Mouse (Mus musculus): ENCODE measurements at regions not wholly inside any gene's neighbourhood (a gene's known extent, or its start where the extent isn't known, plus 50 kb on each side); places are given as distances from the start of the nearest gene placed in this dataset.

DNA sequence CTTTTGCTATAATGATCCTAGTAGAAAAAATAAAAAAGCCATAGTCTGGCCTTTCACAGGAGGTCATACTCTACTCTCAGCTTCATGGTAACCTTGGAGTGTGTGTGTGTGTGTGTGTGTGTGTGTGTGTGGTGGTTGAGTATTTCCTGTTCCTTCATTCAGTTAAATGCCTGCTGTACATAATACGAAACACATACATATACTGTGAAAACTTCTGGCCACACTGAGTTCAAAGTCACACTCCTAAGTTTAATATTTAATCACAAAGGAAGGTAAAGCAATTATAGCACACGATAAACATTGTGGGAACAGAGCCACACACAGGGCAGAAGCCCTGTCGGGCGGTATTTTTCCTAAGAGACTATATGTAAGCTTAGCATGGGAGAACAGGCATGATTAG, 78.6 kb upstream of the Maf start:
- no peaks in the 10 kb centered on the region for H3K36me3 ChIP-seq (ENCODE audit: control insufficient read depth, insufficient read depth, low read length)
- no peaks in the 10 kb centered on the region for H3K27me3 ChIP-seq (ENCODE audit: control insufficient read depth, insufficient read depth, low read length)
- no peak for TF ChIP-seq CTCF (IDR thresholded peaks at IDR 0.05; ENCODE audit: control insufficient read depth, insufficient read depth, insufficient replicate concordance, low read depth, low read length)
- no peaks in the 10 kb centered on the region for H3K4me1 ChIP-seq (ENCODE audit: control insufficient read depth, insufficient read depth, low read length)
- no peak overlapping the region for H3K4me3 ChIP-seq (ENCODE audit: control insufficient read depth, low read depth, low read length)
- H3K27ac ChIP-seq (ENCODE audit: control insufficient read depth, insufficient read depth, low read depth, low read length), result no peak overlapping the region

DNA sequence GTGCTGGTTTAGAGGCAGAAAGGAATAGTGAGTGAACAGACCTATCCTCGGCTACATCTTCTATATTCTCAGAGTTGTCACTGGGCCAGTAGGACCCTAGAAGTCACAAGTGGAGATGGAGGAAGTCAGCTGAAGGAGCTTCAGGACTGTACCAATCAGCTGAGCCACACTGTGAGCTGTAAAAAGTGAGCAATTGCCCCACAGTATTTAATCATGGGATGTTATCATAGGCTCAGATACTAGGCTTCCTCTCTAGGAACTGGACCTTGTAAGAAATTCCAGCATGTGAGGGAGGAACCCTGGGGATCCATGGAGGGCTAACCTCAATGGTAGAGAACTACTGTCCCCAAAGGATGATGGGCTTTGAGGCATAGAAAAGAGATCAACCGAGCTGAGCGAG, 78.2 kb upstream of the Maf start:
- no peaks in the 10 kb centered on the region for H3K36me3 ChIP-seq (ENCODE audit: control insufficient read depth, insufficient read depth, low read length)

DNA sequence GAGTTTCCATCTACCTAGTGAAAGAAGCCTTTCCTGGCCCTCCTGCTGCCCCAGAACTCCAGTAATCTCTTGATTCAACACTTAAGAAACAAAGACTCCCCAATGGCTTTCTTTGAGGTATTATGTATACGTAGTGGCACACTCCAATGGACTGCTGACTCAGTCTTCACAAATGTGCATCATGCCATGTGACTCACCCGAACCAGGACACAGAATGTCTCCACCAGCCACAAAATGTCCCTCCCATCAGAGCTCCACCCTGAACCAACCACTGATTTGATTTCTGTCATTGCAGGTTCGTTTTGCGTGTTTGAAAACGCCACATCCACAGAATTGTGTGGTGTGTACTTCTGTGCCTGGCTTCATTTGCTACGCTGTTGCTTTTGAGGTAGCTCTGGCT, 75.8 kb upstream of the Maf start:
- Histone ChIP-seq H3K4me3 (ENCODE audit: control insufficient read depth, low read depth, low read length) (no peak overlapping the region), H3K27ac (ENCODE audit: control insufficient read depth, insufficient read depth, low read depth, low read length) (no peak overlapping the region), H3K4me1 (ENCODE audit: control insufficient read depth, insufficient read depth, low read length) (no peaks in the 10 kb centered on the region), H3K27me3 (ENCODE audit: control insufficient read depth, insufficient read depth, low read length) (no peaks in the 10 kb centered on the region), H3K36me3 (ENCODE audit: control insufficient read depth, insufficient read depth, low read length) (no peaks in the 10 kb centered on the region)
- TF ChIP-seq CTCF (IDR thresholded peaks at IDR 0.05; ENCODE audit: control insufficient read depth, insufficient read depth, insufficient replicate concordance, low read depth, low read length), result no peak

More for the DNA sequence above, 78.2 kb upstream of the Maf start:
- Histone ChIP-seq H3K27me3 (ENCODE audit: control insufficient read depth, insufficient read depth, low read length) (no peaks in the 10 kb centered on the region), H3K4me3 (ENCODE audit: control insufficient read depth, low read depth, low read length) (no peak overlapping the region), H3K4me1 (ENCODE audit: control insufficient read depth, insufficient read depth, low read length) (no peaks in the 10 kb centered on the region), H3K27ac (ENCODE audit: control insufficient read depth, insufficient read depth, low read depth, low read length) (no peak overlapping the region)
- TF ChIP-seq POLR2A (IDR thresholded peaks at IDR 0.05; ENCODE audit: control insufficient read depth, low read depth, low read length) (no peak), CTCF (IDR thresholded peaks at IDR 0.05; ENCODE audit: control insufficient read depth, insufficient read depth, insufficient replicate concordance, low read depth, low read length) (no peak)

GRCm38 (mm10) chr8:115778433-115778832, 70.8 kb upstream of the Maf start:
- no peak overlapping the region for H3K27ac ChIP-seq (ENCODE audit: control insufficient read depth, insufficient read depth, low read depth, low read length)
- no peaks in the 10 kb centered on the region for H3K36me3 ChIP-seq (ENCODE audit: control insufficient read depth, insufficient read depth, low read length)
- no peaks in the 10 kb centered on the region for H3K27me3 ChIP-seq (ENCODE audit: control insufficient read depth, insufficient read depth, low read length)
- no peaks in the 10 kb centered on the region for H3K4me1 ChIP-seq (ENCODE audit: control insufficient read depth, insufficient read depth, low read length)
- TF ChIP-seq CTCF (IDR thresholded peaks at IDR 0.05; ENCODE audit: control insufficient read depth, insufficient read depth, insufficient replicate concordance, low read depth, low read length) (no peak), POLR2A (IDR thresholded peaks at IDR 0.05; ENCODE audit: control insufficient read depth, low read depth, low read length) (no peak)
- no peak overlapping the region for H3K4me3 ChIP-seq (ENCODE audit: control insufficient read depth, low read depth, low read length)

DNA sequence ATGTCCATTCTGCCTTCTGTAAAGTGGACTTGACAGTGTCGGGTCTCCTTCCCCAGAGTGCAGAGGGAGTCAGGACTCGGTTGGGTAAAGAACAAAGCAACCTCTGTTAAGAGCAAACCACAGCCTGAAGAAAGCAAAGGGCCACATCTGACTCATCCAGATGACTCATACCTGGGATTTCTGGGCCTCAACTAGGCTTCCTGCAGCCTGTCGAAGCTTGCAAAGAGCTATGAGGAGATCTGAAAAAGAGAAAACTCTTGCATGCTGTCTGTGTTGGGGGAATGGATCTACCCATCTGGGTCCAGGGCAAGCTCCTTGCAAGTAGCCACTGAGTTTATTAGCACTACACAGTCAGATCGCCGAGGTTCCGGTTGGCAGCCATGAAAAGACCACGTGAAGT, 63.5 kb upstream of the Maf start:
- no peak for TF ChIP-seq POLR2A (IDR thresholded peaks at IDR 0.05; ENCODE audit: control insufficient read depth, low read depth, low read length)
- TF ChIP-seq CTCF (IDR thresholded peaks at IDR 0.05; ENCODE audit: control insufficient read depth, insufficient read depth, insufficient replicate concordance, low read depth, low read length), result no peak
- no peak overlapping the region for H3K27ac ChIP-seq (ENCODE audit: control insufficient read depth, insufficient read depth, low read depth, low read length)
- H3K36me3 ChIP-seq (ENCODE audit: control insufficient read depth, insufficient read depth, low read length), result no peaks in the 10 kb centered on the region
- H3K4me1 ChIP-seq (ENCODE audit: control insufficient read depth, insufficient read depth, low read length), result no peaks in the 10 kb centered on the region
- peak overlapping the region; percentile 64 for H3K4me3 ChIP-seq (ENCODE audit: control insufficient read depth, low read depth, low read length)
- no peaks in the 10 kb centered on the region for H3K27me3 ChIP-seq (ENCODE audit: control insufficient read depth, insufficient read depth, low read length)

DNA sequence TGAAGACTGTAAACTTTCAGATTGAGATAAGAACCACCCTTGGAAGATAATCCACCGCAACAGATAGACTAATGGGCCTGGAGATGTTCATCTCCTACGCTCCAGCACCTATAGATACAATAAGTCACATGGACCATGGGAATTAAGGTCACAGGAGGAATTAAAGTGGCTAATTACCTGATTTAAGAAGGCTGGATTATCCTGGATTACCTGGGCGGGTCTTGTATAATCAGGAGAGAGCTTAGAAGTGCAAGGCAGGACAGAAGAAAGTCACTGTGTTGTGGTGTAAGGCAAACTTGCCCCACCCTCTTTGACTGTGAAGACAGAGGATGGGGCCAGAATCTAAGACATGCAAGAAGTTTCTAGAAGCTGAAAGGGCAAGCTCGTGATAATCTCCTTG, 61.0 kb upstream of the Maf start:
- H3K36me3 ChIP-seq (ENCODE audit: control insufficient read depth, insufficient read depth, low read length), result no peaks in the 10 kb centered on the region
- TF ChIP-seq CTCF (IDR thresholded peaks at IDR 0.05; ENCODE audit: control insufficient read depth, insufficient read depth, insufficient replicate concordance, low read depth, low read length) (no peak), POLR2A (IDR thresholded peaks at IDR 0.05; ENCODE audit: control insufficient read depth, low read depth, low read length) (no peak)
- no peaks in the 10 kb centered on the region for H3K27me3 ChIP-seq (ENCODE audit: control insufficient read depth, insufficient read depth, low read length)

DNA sequence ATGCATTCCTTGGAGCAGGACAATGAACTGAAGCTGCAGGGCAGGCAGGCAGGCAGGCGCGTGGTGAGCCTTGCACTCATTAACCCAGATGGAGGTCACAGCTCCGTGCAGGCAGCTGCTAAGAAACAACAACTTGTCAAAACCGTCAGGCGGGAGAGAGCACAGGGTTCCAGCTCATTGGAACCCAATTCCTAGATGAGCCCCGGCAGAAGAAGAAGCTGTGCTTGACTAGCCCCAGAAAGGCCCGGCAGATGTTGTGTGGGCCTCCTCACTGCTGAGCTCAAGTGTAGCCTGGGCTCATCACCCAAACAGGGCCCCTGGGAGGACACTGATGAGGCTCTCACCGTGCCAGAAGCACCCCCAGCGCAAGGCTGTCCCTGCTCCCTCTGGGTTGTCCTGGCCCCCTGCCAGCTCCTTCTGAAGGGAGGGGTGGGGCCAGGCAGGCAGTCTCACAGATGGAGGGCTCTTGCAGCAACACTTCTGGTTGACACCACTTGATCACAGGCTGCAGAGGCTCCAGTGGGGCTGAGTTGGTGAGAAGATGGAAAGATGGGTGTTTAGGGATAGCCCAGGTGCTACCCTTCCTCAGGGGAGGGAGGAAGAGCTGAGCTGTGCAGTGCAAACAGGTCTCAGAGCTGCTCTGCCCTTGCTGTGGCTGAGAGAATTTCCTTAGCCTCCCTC, 58.8 kb upstream of the Maf start:
- H3K27ac ChIP-seq (ENCODE audit: control insufficient read depth, insufficient read depth, low read depth, low read length), result no peak overlapping the region
- H3K36me3 ChIP-seq (ENCODE audit: control insufficient read depth, insufficient read depth, low read length), result no peaks in the 10 kb centered on the region
- TF ChIP-seq POLR2A (IDR thresholded peaks at IDR 0.05; ENCODE audit: control insufficient read depth, low read depth, low read length) (no peak), CTCF (IDR thresholded peaks at IDR 0.05; ENCODE audit: control insufficient read depth, insufficient read depth, insufficient replicate concordance, low read depth, low read length) (no peak)
- H3K4me1 ChIP-seq (ENCODE audit: control insufficient read depth, insufficient read depth, low read length), result no peaks in the 10 kb centered on the region
- H3K27me3 ChIP-seq (ENCODE audit: control insufficient read depth, insufficient read depth, low read length), result no peaks in the 10 kb centered on the region
- no peak overlapping the region for H3K4me3 ChIP-seq (ENCODE audit: control insufficient read depth, low read depth, low read length)

More for the DNA sequence above, 61.0 kb upstream of the Maf start:
- Histone ChIP-seq H3K4me1 (ENCODE audit: control insufficient read depth, insufficient read depth, low read length) (no peaks in the 10 kb centered on the region), H3K4me3 (ENCODE audit: control insufficient read depth, low read depth, low read length) (no peak overlapping the region), H3K27ac (ENCODE audit: control insufficient read depth, insufficient read depth, low read depth, low read length) (no peak overlapping the region)

- H3K4me1 ChIP-seq (ENCODE audit: control insufficient read depth, insufficient read depth, low read length), result no peaks in the 10 kb centered on the region
- H3K4me3 ChIP-seq (ENCODE audit: control insufficient read depth, low read depth, low read length), result no peak overlapping the region
- TF ChIP-seq CTCF (IDR thresholded peaks at IDR 0.05; ENCODE audit: control insufficient read depth, insufficient read depth, insufficient replicate concordance, low read depth, low read length), result no peak
- TF ChIP-seq POLR2A (IDR thresholded peaks at IDR 0.05; ENCODE audit: control insufficient read depth, low read depth, low read length), result no peak
- no peaks in the 10 kb centered on the region for H3K36me3 ChIP-seq (ENCODE audit: control insufficient read depth, insufficient read depth, low read length)
- H3K27me3 ChIP-seq (ENCODE audit: control insufficient read depth, insufficient read depth, low read length), result no peaks in the 10 kb centered on the region
- H3K27ac ChIP-seq (ENCODE audit: control insufficient read depth, insufficient read depth, low read depth, low read length), result no peak overlapping the region
Observed at GRCm38 (mm10) chr8:115764551-115764950, 57.0 kb upstream of the Maf start.
